Mouse (Mus musculus): ENCODE data around the gene Cfd. TPM values are rescaled to one million over a fixed set of nuclear protein-coding genes. Genes with fewer than 3 reads are reported as not detected.

Cfd gene
- total and polyA plus RNA-seq, 2 experiments from 2014 or later = not detected

GRCm38 (mm10) chr10:79909092-79909922 is 18.7 kb downstream of the Cfd start:
- 22% methylated on average over 14 of the region's 14 CpGs for WGBS
- H3K4me2 ChIP-seq (ENCODE audit: low read depth, low read length) = peak overlapping the region; percentile 52
- ATAC-seq (ENCODE audit: insufficient read depth, low read depth) (no peak), DNase-seq (ENCODE audit: low spot score) (peak; percentile 53)
- H3K9ac ChIP-seq (replicated peaks; ENCODE audit: low read depth, low read length) = peak overlapping the region; percentile 82
- H3K27ac ChIP-seq (ENCODE audit: low read depth) = peak overlapping the region; percentile 94
- H3K4me1 ChIP-seq (ENCODE audit: control insufficient read depth, insufficient read depth) = peaks cover 8% of the 10 kb centered on the region; the same call in 1 of the 2 replicates
- peak overlapping the region; percentile 74 for H3K4me3 ChIP-seq (ENCODE audit: low read depth, low read length)
- peak; percentile 62; the same call in 1 of the 2 replicates for TF ChIP-seq EP300 (IDR thresholded peaks at IDR 0.05; ENCODE audit: low read depth)
- TF ChIP-seq CTCF (IDR thresholded peaks at IDR 0.05; ENCODE audit: low read depth) = no peak
- H3K9me3 ChIP-seq (replicated peaks; ENCODE audit: control insufficient read depth, low read length) = no peaks in the 10 kb centered on the region
- H3K27me3 ChIP-seq (ENCODE audit: control insufficient read depth, insufficient read depth, low read length) = no peaks in the 10 kb centered on the region
- peaks cover 42% of the 10 kb centered on the region for H3K36me3 ChIP-seq (replicated peaks; ENCODE audit: control insufficient read depth, insufficient read depth, low read length)

- Histone ChIP-seq H3K4me2 (ENCODE audit: low read depth, low read length) (no peak within 1 kb of the TSS), H3K4me1 (ENCODE audit: control insufficient read depth, insufficient read depth) (peaks cover 19% of the 10 kb centered on the region), H3K27me3 (ENCODE audit: control insufficient read depth, insufficient read depth, low read length) (no peaks in the 10 kb centered on the region), H3K9ac (replicated peaks; ENCODE audit: low read depth, low read length) (0 out of 2 replicates have a peak within 1 kb of the TSS, but pooled peaks have one; percentile 82), H3K27ac (ENCODE audit: low read depth) (no peak within 1 kb of the TSS), H3K9me3 (replicated peaks; ENCODE audit: control insufficient read depth, low read length) (no peaks in the 10 kb centered on the region), H3K4me3 (ENCODE audit: low read depth, low read length) (no peak within 1 kb of the TSS), H3K36me3 (replicated peaks; ENCODE audit: control insufficient read depth, insufficient read depth, low read length) (peaks cover 32% of the 10 kb centered on the region)
- TF ChIP-seq EP300 (IDR thresholded peaks at IDR 0.05; ENCODE audit: low read depth) (no peak), CTCF (IDR thresholded peaks at IDR 0.05; ENCODE audit: low read depth) (no peak)
- DNase-seq (ENCODE audit: low spot score) = no peak
- WGBS = 93% methylated on average over 4 of the region's 4 CpGs
- ATAC-seq (ENCODE audit: insufficient read depth, low read depth) = no peak
Observed at GRCm38 (mm10) chr10:79910556-79910955, 19.9 kb downstream of the Cfd start, which contains the start of gene Gm26602. Gm26602 (plus strand) TSS chr10:79910856.

DNA sequence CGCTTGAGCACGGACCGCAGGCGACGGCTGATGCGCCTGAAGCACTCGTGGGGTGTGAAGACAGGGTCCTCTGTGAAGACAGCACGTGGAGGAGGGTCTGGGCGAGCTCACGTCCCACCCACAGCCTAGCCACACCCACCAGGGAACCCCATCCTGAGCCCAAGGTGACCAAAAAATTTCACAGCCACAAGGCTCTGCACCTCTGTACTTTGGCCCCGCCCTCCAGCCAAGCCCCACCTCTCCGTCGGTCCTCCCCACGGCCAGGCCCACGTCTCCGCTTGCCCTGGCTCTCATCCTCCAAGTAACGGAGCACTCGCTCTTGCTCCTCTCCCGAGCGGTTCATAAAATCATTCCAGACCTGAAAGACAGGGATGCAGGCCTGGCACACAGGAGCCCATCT is 21.8 kb downstream of the Cfd start:
- no peak overlapping the region for H3K27ac ChIP-seq (ENCODE audit: low read depth)
- no peak overlapping the region for H3K4me2 ChIP-seq (ENCODE audit: low read depth, low read length)
- WGBS = 70% methylated on average over 20 of the region's 20 CpGs
- TF ChIP-seq EP300 (IDR thresholded peaks at IDR 0.05; ENCODE audit: low read depth) (no peak), CTCF (IDR thresholded peaks at IDR 0.05; ENCODE audit: low read depth) (no peak)
- no peak overlapping the region for H3K9ac ChIP-seq (replicated peaks; ENCODE audit: low read depth, low read length)
- ATAC-seq (ENCODE audit: insufficient read depth, low read depth) (no peak), DNase-seq (ENCODE audit: low spot score) (no peak)
- peaks cover 27% of the 10 kb centered on the region for H3K4me1 ChIP-seq (ENCODE audit: control insufficient read depth, insufficient read depth)
- H3K9me3 ChIP-seq (replicated peaks; ENCODE audit: control insufficient read depth, low read length) = no peaks in the 10 kb centered on the region
- no peak overlapping the region for H3K4me3 ChIP-seq (ENCODE audit: low read depth, low read length)
- H3K36me3 ChIP-seq (replicated peaks; ENCODE audit: control insufficient read depth, insufficient read depth, low read length) = peaks cover 20% of the 10 kb centered on the region
- peaks cover 1% of the 10 kb centered on the region for H3K27me3 ChIP-seq (ENCODE audit: control insufficient read depth, insufficient read depth, low read length)

- H3K4me3 ChIP-seq (ENCODE audit: low read depth, low read length) = no peak overlapping the region
Observed at GRCm38 (mm10) chr10:79914131-79914947, 23.7 kb downstream of the Cfd start.

DNA sequence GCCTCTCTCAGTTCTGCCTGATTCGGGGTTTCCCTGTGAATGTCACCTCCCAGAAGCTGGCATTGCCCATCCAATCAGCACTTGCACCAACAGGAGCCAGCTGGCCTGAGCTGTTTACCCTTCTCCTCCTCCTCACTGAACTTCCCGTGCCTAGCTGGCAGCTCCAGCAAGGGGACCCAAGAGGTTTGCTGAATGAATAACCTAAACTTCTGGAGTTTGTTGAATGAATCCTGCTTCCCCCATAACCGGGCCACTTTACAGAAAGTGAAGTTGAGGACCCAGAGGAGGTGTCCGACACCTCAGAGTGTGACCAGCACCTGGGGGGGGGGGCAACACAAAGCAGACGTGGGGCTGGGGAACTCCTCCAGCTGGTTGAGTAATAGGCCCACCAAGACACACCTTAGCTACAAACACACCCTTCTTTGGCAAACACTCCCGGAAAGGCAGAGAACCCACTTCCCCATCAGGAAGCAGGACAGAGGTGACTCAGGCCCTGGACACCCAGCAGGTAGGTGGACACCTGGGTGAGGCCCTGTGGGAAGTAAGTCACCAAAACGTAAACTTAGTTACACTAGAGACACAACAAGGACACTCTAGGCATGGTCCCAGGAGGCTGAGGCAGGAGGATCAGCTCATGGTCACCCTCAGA is 24.4 kb downstream of the Cfd start:
- H3K9ac ChIP-seq (replicated peaks; ENCODE audit: low read depth, low read length) = peak overlapping the region; percentile 5; the same call in 1 of the 2 replicates
- 63% methylated on average over 7 of the region's 7 CpGs for WGBS
- H3K4me3 ChIP-seq (ENCODE audit: low read depth, low read length) = no peak overlapping the region
- peaks cover 19% of the 10 kb centered on the region for H3K36me3 ChIP-seq (replicated peaks; ENCODE audit: control insufficient read depth, insufficient read depth, low read length)
- DNase-seq (ENCODE audit: low spot score) (no peak), ATAC-seq (ENCODE audit: insufficient read depth, low read depth) (no peak)
- H3K27me3 ChIP-seq (ENCODE audit: control insufficient read depth, insufficient read depth, low read length) = peaks cover 28% of the 10 kb centered on the region
- H3K4me2 ChIP-seq (ENCODE audit: low read depth, low read length) = no peak overlapping the region; the same call in 1 of the 2 replicates
- TF ChIP-seq CTCF (IDR thresholded peaks at IDR 0.05; ENCODE audit: low read depth) = no peak
- TF ChIP-seq EP300 (IDR thresholded peaks at IDR 0.05; ENCODE audit: low read depth) = no peak
- no peak overlapping the region for H3K27ac ChIP-seq (ENCODE audit: low read depth)
- H3K9me3 ChIP-seq (replicated peaks; ENCODE audit: control insufficient read depth, low read length) = no peaks in the 10 kb centered on the region
- peaks cover 27% of the 10 kb centered on the region for H3K4me1 ChIP-seq (ENCODE audit: control insufficient read depth, insufficient read depth)

More at GRCm38 (mm10) chr10:79914131-79914947, 23.7 kb downstream of the Cfd start:
- 58% methylated on average over 11 of the region's 11 CpGs for WGBS
- TF ChIP-seq CTCF (IDR thresholded peaks at IDR 0.05; ENCODE audit: low read depth) = no peak
- TF ChIP-seq EP300 (IDR thresholded peaks at IDR 0.05; ENCODE audit: low read depth) = no peak
- peaks cover 21% of the 10 kb centered on the region for H3K27me3 ChIP-seq (ENCODE audit: control insufficient read depth, insufficient read depth, low read length)
- no peak overlapping the region for H3K4me2 ChIP-seq (ENCODE audit: low read depth, low read length)
- peak; percentile 14; the same call in 1 of the 2 replicates for ATAC-seq (ENCODE audit: insufficient read depth, low read depth)
- H3K27ac ChIP-seq (ENCODE audit: low read depth) = 0 out of 2 replicates have a peak overlapping the region, but pooled peaks have one; percentile 11
- DNase-seq (ENCODE audit: low spot score) = no peak
- peaks cover 27% of the 10 kb centered on the region for H3K4me1 ChIP-seq (ENCODE audit: control insufficient read depth, insufficient read depth)
- peak overlapping the region; percentile 5; the same call in 1 of the 2 replicates for H3K9ac ChIP-seq (replicated peaks; ENCODE audit: low read depth, low read length)
- no peaks in the 10 kb centered on the region for H3K9me3 ChIP-seq (replicated peaks; ENCODE audit: control insufficient read depth, low read length)
- H3K36me3 ChIP-seq (replicated peaks; ENCODE audit: control insufficient read depth, insufficient read depth, low read length) = peaks cover 20% of the 10 kb centered on the region

All from heart, postnatal 0 days (tissue).